In genomic region chr6:125577882-125578646, GRCm38 (mm10) we compare ENCODE assay signal across 11 mouse cellular contexts. TPM values are rescaled to one million over a fixed set of nuclear protein-coding genes. Genes with fewer than 3 reads are reported as not detected.
DNase-seq lines count a peak whose midpoint lies in the region; ATAC-seq and TF ChIP-seq lines count a peak whose summit lies in the region.
"Had no signal": no experiment of that assay in that cellular context is flagged by ENCODE, and none has a peak within 500 bp of the region (broad histone marks: within the 10 kb centered on the region; RNA-seq: fewer than 3 reads in every experiment).

No protein-coding gene starts in this region.

- intact Hi-C loops in heart, adult 2 months (cut with DNase I): loop anchor here (5.0 kb wide), 1 partner anchor 66 kb away; no protein-coding TSS in a partner anchor

- no peaks in the 10 kb centered on the region for H3K79me2 ChIP-seq in heart, adult 2 months (replicated peaks; ENCODE audit: control insufficient read depth, insufficient read depth, low read length)

- H3K27ac ChIP-seq in heart, adult 2 months: no peak overlapping the region
- H3K27ac ChIP-seq in heart, embryonic 12.5 days (ENCODE audit: poor library complexity, severe bottlenecking): no peak overlapping the region
- no peak overlapping the region for H3K27ac ChIP-seq in forebrain, embryonic 15.5 days (replicated peaks)
- H3K27ac ChIP-seq in midbrain, embryonic 11.5 days (ENCODE audit: low read depth, low read length): peak overlapping the region; percentile 23
- H3K27ac ChIP-seq: kidney, postnatal 0 days had no signal

- no peaks in the 10 kb centered on the region for H3K36me3 ChIP-seq in heart, adult 2 months (ENCODE audit: control insufficient read depth, insufficient read depth, low read length)
- no peaks in the 10 kb centered on the region for H3K36me3 ChIP-seq in heart, embryonic 12.5 days
- no peaks in the 10 kb centered on the region for H3K36me3 ChIP-seq in forebrain, embryonic 15.5 days
- H3K36me3 ChIP-seq in midbrain, embryonic 11.5 days (ENCODE audit: control insufficient read depth, insufficient read depth, low read length): no peaks in the 10 kb centered on the region

- no peaks in the 10 kb centered on the region for H3K9me3 ChIP-seq in heart, embryonic 12.5 days (replicated peaks)
- no peaks in the 10 kb centered on the region for H3K9me3 ChIP-seq in forebrain, embryonic 15.5 days
- no peaks in the 10 kb centered on the region for H3K9me3 ChIP-seq in midbrain, embryonic 11.5 days (ENCODE audit: control insufficient read depth, low read length)

- no peak for ATAC-seq in heart, embryonic 12.5 days (ENCODE audit: insufficient number of reproducible peaks, low FRiP score)
- peak; percentile 46 for ATAC-seq in forebrain, embryonic 15.5 days (replicated peaks)
- peak; percentile 65 for ATAC-seq in midbrain, embryonic 11.5 days (ENCODE audit: low FRiP score)
- ATAC-seq in inflammation-experienced regulatory T-cells, adult 6 months: no peak
- ATAC-seq: CD4-positive, CD25-positive, alpha-beta regulatory T cell, adult 4 months had no signal

- no peak overlapping the region for H3K9ac ChIP-seq in heart, adult 2 months (ENCODE audit: low read depth, low read length)
- H3K9ac ChIP-seq in heart, embryonic 12.5 days: no peak overlapping the region
- no peak overlapping the region for H3K9ac ChIP-seq in forebrain, embryonic 15.5 days (replicated peaks)
- no peak overlapping the region for H3K9ac ChIP-seq in midbrain, embryonic 11.5 days (ENCODE audit: low read length)

- peak; percentile 37 to 59 for DNase-seq in heart, adult 2 months
- DNase-seq in brain, adult 2 months (ENCODE audit: low read depth, low spot score): peak; percentile 96
- DNase-seq in midbrain, embryonic 11.5 days (ENCODE audit: low spot score, missing footprints): peak; percentile 88
- DNase-seq in thymus, postnatal 4 days: no peak
- DNase-seq in kidney, postnatal 14 days: no peak
- DNase-seq: lung, postnatal 10 days had no signal

- no peak overlapping the region for H3K4me3 ChIP-seq in heart, adult 2 months
- H3K4me3 ChIP-seq in heart, embryonic 12.5 days: no peak overlapping the region
- H3K4me3 ChIP-seq in forebrain, embryonic 15.5 days: no peak overlapping the region
- H3K4me3 ChIP-seq in midbrain, embryonic 11.5 days (ENCODE audit: low read depth, low read length): no peak overlapping the region

- 60% methylated on average over 11 of the region's 11 CpGs for WGBS in heart, adult 2 months
- WGBS in heart, embryonic 12.5 days: 45% methylated on average over 11 of the region's 11 CpGs
- WGBS in forebrain, embryonic 15.5 days: 18% methylated on average over 11 of the region's 11 CpGs
- 13% methylated on average over 11 of the region's 11 CpGs for WGBS in midbrain, embryonic 11.5 days

- H3K27me3 ChIP-seq in heart, adult 2 months (ENCODE audit: control insufficient read depth, insufficient read depth, low read length): no peaks in the 10 kb centered on the region
- H3K27me3 ChIP-seq in heart, embryonic 12.5 days (replicated peaks): no peaks in the 10 kb centered on the region
- no peaks in the 10 kb centered on the region for H3K27me3 ChIP-seq in forebrain, embryonic 15.5 days
- H3K27me3 ChIP-seq in midbrain, embryonic 11.5 days (ENCODE audit: control insufficient read depth, insufficient read depth, low read length): no peaks in the 10 kb centered on the region

- no peak for TF ChIP-seq EP300 in heart, adult 2 months (IDR thresholded peaks at IDR 0.05; ENCODE audit: insufficient read depth, low read depth, low read length)

- peaks cover 1% of the 10 kb centered on the region; the same call in 1 of the 2 replicates for H3K4me1 ChIP-seq in heart, adult 2 months (ENCODE audit: control insufficient read depth, insufficient read depth, low read length)
- peaks cover 17% of the 10 kb centered on the region for H3K4me1 ChIP-seq in heart, embryonic 12.5 days (replicated peaks)
- H3K4me1 ChIP-seq in forebrain, embryonic 15.5 days: peaks cover 15% of the 10 kb centered on the region
- peaks cover 12% of the 10 kb centered on the region; the same call in 1 of the 2 replicates for H3K4me1 ChIP-seq in midbrain, embryonic 11.5 days (ENCODE audit: control insufficient read depth, insufficient read depth, low read length)

- no peak for TF ChIP-seq CTCF in heart, adult 2 months (IDR thresholded peaks at IDR 0.05)

- H3K4me2 ChIP-seq in heart, embryonic 12.5 days: no peak overlapping the region
- H3K4me2 ChIP-seq in forebrain, embryonic 15.5 days (replicated peaks): no peak overlapping the region
- no peak overlapping the region for H3K4me2 ChIP-seq in midbrain, embryonic 11.5 days

- no peak for TF ChIP-seq POLR2A in heart, adult 2 months (IDR thresholded peaks at IDR 0.05; ENCODE audit: insufficient read depth, low read depth, low read length)

RNA-seq across cellular contexts. Expression of gene Vwf, which starts 31.5 kb away (rescaled TPM):
- total RNA-seq in heart, adult 2 months (2021): 10 to 100 TPM; 95.9 to 99.8 TPM
- 95.8 and 116 TPM in 2 replicates for polyA plus RNA-seq in heart, adult 2 months (2012; rRNA removed)
- 19.8 and 21.4 TPM in 2 replicates for polyA plus RNA-seq in heart, embryonic 12.5 days (2016; fragmentation: Nextera tagmentation; extraction: Ambion mirVana)
- polyA plus RNA-seq in forebrain, embryonic 15.5 days (2015; fragmentation: Nextera tagmentation; extraction: Ambion mirVana): 6.5 and 8.4 TPM in 2 replicates
- 13.9 and 15.8 TPM in 2 replicates for polyA plus RNA-seq in midbrain, embryonic 11.5 days (2014; fragmentation: Nextera tagmentation; extraction: Ambion mirVana)
- polyA plus RNA-seq in inflammation-experienced regulatory T-cells, adult 6 months (2017; shearing (Covaris generic)): under 1 TPM in 1 of 3 experiments, not detected in 2; 0.17 TPM
- polyA plus RNA-seq: CD4-positive, CD25-positive, alpha-beta regulatory T cell, adult 4 months had no signal

Comparison
In these comparisons a context has a peak if more than half of its experiments do, and no peak if none do; other contexts are left out.
1. DNase-seq: peak in heart, adult 2 months (2 of 2), brain, adult 2 months (single experiment) and midbrain, embryonic 11.5 days (single experiment); none in thymus, postnatal 4 days (single experiment) and kidney, postnatal 14 days (single experiment).
2. ATAC-seq: peak in forebrain, embryonic 15.5 days (single experiment) and midbrain, embryonic 11.5 days (single experiment); none in heart, embryonic 12.5 days (single experiment) and inflammation-experienced regulatory T-cells, adult 6 months (single experiment).